Mouse (Mus musculus) limb, embryonic 10.5 days (tissue): ENCODE results near the gene Olfr657. TPM values are rescaled to one million over a fixed set of nuclear protein-coding genes. Genes with fewer than 3 reads are reported as not detected.

Experiments used
- DNase-seq: peaks from one replicate; pipeline ENCODE4 v3.0.0-alpha.2; 2017; ENCODE audit warnings: low spot score
- H3K27ac ChIP-seq: fragments of 300-500 bp; sonication (generic); 2 replicates; pipeline ENCODE4 v1.5.1; 2016; ENCODE audit warnings: mild to moderate bottlenecking
- H3K27me3 ChIP-seq: fragments of 300-500 bp; sonication (generic); 2 replicates; pipeline ENCODE4 v1.6.1; 2016; ENCODE audit warnings: low read depth, mild to moderate bottlenecking; ENCODE audit not compliant: poor library complexity, severe bottlenecking
- H3K36me3 ChIP-seq: fragments of 300-500 bp; sonication (generic); 2 replicates; pipeline ENCODE4 v1.6.1; 2016; ENCODE audit warnings: mild to moderate bottlenecking, moderate library complexity
- H3K4me1 ChIP-seq: fragments of 300-500 bp; sonication (generic); 2 replicates; pipeline ENCODE4 v1.6.1; 2016
- H3K4me3 ChIP-seq: fragments of 300-500 bp; sonication (generic); 2 replicates; pipeline ENCODE4 v1.5.1; 2016; ENCODE audit warnings: mild to moderate bottlenecking, moderate library complexity
- H3K9me3 ChIP-seq: fragments of 300-500 bp; sonication (generic); replicated peaks from 2 replicates; pipeline ENCODE4 v1.6.1; 2016; ENCODE audit warnings: mild to moderate bottlenecking
- WGBS: fragments of 180-500 bp; shearing (Covaris S2); methylation state at CpG from one replicate; pipeline ENCODE4 v1.1.7; 2016; 5-methylcytosine and 5-hydroxymethylcytosine counted together
- polyA plus RNA-seq: library from polyadenylated mRNA; unstranded; fragments of >200 nt; fragmentation: Nextera tagmentation; extraction: Ambion mirVana; gene quantifications from 2 replicates; pipeline ENCODE4 v1.2.1, GENCODE M21; 2016

Olfr657 gene
- not detected in 2 replicates for polyA plus RNA-seq

- Histone ChIP-seq H3K27me3 (no peaks in the 10 kb centered on the region), H3K4me1 (no peaks in the 10 kb centered on the region), H3K9me3 (no peaks in the 10 kb centered on the region), H3K27ac (no peak within 1 kb of the TSS), H3K36me3 (no peaks in the 10 kb centered on the region), H3K4me3 (no peak within 1 kb of the TSS)
- DNase-seq: no peak
Observed at GRCm38 (mm10) chr7:104624494-104624893, at the start of gene Olfr657. TSS of gene Olfr657 (plus strand) at chr7:104624794.

DNA sequence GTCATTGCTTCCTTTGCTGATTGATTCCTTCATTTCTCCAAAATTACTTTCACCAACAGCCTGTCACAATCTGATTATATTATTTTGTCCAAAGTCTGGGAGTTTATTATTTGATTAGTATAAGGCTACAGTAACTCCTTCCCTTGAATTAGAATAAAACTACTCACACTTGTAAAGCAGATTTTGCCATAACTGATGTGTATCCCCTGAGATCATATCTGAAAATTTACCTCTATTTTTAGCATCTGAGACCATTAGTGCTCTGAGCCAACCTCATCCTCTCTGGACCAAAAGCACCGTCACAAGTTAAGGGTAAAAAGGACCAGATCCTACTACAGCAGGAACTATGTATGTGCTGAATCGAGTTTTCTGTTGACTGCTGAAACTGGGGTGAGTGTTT, 47.6 kb upstream of the Olfr657 start, which contains the start of gene Olfr653:
TSS of gene Olfr653 (plus strand) at position 301 of the 400 bp plus-strand sequence.
- Histone ChIP-seq H3K4me1 (no peaks in the 10 kb centered on the region), H3K27ac (no peak within 1 kb of the TSS), H3K9me3 (no peaks in the 10 kb centered on the region), H3K4me3 (no peak within 1 kb of the TSS), H3K36me3 (no peaks in the 10 kb centered on the region), H3K27me3 (no peaks in the 10 kb centered on the region)
- no peak for DNase-seq
- 86% methylated on average over 2 of the region's 2 CpGs for WGBS

GRCm38 (mm10) chr7:104580846-104581245, 43.7 kb upstream of the Olfr657 start:
- H3K4me1 ChIP-seq: no peaks in the 10 kb centered on the region
- H3K4me3 ChIP-seq: no peak overlapping the region
- no peaks in the 10 kb centered on the region for H3K36me3 ChIP-seq
- 92% methylated on average over 4 of the region's 4 CpGs for WGBS
- H3K27ac ChIP-seq: no peak overlapping the region
- no peaks in the 10 kb centered on the region for H3K9me3 ChIP-seq
- no peaks in the 10 kb centered on the region for H3K27me3 ChIP-seq
- DNase-seq: no peak

- Histone ChIP-seq H3K36me3 (no peaks in the 10 kb centered on the region), H3K4me3 (no peak overlapping the region), H3K9me3 (no peaks in the 10 kb centered on the region), H3K27me3 (no peaks in the 10 kb centered on the region), H3K27ac (no peak overlapping the region), H3K4me1 (no peaks in the 10 kb centered on the region)
- 93% methylated on average over 4 of the region's 4 CpGs for WGBS
- DNase-seq: no peak
Observed at GRCm38 (mm10) chr7:104581429-104581828, 43.2 kb upstream of the Olfr657 start.

GRCm38 (mm10) chr7:104586725-104587124, 37.9 kb upstream of the Olfr657 start, which contains the start of gene Olfr654:
TSS of gene Olfr654 (plus strand) at chr7:104587025.
- no peaks in the 10 kb centered on the region for H3K27me3 ChIP-seq
- no peaks in the 10 kb centered on the region for H3K36me3 ChIP-seq
- H3K4me3 ChIP-seq: no peak within 1 kb of the TSS
- H3K9me3 ChIP-seq: no peaks in the 10 kb centered on the region
- no peak within 1 kb of the TSS for H3K27ac ChIP-seq
- DNase-seq: no peak
- no peaks in the 10 kb centered on the region for H3K4me1 ChIP-seq
- 91% methylated on average over 4 of the region's 4 CpGs for WGBS

DNA sequence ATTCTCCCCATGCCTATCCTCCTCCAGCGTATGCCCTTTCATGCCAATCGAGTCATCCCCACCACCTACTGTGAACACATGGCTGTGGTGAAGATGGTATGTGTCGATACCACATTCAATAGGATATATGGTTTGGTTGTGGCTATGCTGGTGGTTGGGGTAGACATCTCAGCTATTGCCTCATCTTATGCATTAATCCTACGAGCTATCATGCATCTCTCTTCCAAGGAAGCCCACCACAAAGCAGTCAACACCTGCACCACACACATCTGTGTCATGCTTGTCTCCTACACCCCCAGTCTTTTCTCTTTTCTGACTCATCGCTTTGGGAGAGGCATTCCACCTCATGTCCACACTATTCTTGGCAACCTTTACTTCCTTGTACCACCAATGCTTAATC, 36.3 kb upstream of the Olfr657 start:
- Histone ChIP-seq H3K4me3 (no peak overlapping the region), H3K9me3 (no peaks in the 10 kb centered on the region), H3K27me3 (no peaks in the 10 kb centered on the region), H3K27ac (no peak overlapping the region), H3K36me3 (no peaks in the 10 kb centered on the region), H3K4me1 (no peaks in the 10 kb centered on the region)
- DNase-seq: no peak
- WGBS: 88% methylated on average over 5 of the region's 5 CpGs

GRCm38 (mm10) chr7:104601679-104602078, 22.9 kb upstream of the Olfr657 start, which contains the start of gene Olfr655:
TSS of gene Olfr655 (minus strand) at chr7:104601779.
- WGBS: 90% methylated on average over 2 of the region's 2 CpGs
- Histone ChIP-seq H3K9me3 (no peaks in the 10 kb centered on the region), H3K27ac (no peak within 1 kb of the TSS), H3K4me3 (no peak within 1 kb of the TSS), H3K36me3 (no peaks in the 10 kb centered on the region), H3K27me3 (no peaks in the 10 kb centered on the region), H3K4me1 (no peaks in the 10 kb centered on the region)
- DNase-seq: no peak

DNA sequence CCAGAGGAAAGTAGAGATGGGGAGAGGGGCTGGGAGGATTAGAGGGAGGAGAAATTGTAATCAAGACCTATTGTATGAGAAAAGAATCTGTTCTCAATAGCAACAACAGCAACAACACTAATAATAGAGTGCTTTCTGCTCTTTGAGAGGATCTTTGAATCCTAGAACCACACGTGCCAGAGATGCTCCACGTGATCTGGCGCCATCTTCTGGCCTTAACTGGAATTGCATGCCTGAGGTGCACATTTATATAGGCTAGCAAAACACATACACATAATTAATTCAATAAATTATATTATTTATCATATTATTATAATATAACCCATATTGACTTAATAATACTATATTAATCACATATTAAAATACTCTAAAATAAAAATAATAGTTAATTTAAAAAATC, 21.4 kb upstream of the Olfr657 start:
- Histone ChIP-seq H3K36me3 (no peaks in the 10 kb centered on the region), H3K27ac (no peak overlapping the region), H3K4me3 (no peak overlapping the region), H3K9me3 (no peaks in the 10 kb centered on the region), H3K27me3 (no peaks in the 10 kb centered on the region), H3K4me1 (no peaks in the 10 kb centered on the region)
- peak; percentile 55 for DNase-seq
- WGBS: 5% methylated on average over 3 of the region's 3 CpGs

GRCm38 (mm10) chr7:104604727-104605126, 19.9 kb upstream of the Olfr657 start:
- Histone ChIP-seq H3K36me3 (no peaks in the 10 kb centered on the region), H3K27ac (no peak overlapping the region), H3K4me3 (no peak overlapping the region), H3K9me3 (no peaks in the 10 kb centered on the region), H3K4me1 (no peaks in the 10 kb centered on the region), H3K27me3 (no peaks in the 10 kb centered on the region)
- DNase-seq: no peak

GRCm38 (mm10) chr7:104613655-104614054, 10.9 kb upstream of the Olfr657 start, which contains the start of gene Olfr656:
TSS of gene Olfr656 (plus strand) at chr7:104613955.
- H3K4me1 ChIP-seq: no peaks in the 10 kb centered on the region
- no peaks in the 10 kb centered on the region for H3K9me3 ChIP-seq
- no peak for DNase-seq
- H3K27me3 ChIP-seq: no peaks in the 10 kb centered on the region
- H3K27ac ChIP-seq: no peak within 1 kb of the TSS
- no peak within 1 kb of the TSS for H3K4me3 ChIP-seq
- no peaks in the 10 kb centered on the region for H3K36me3 ChIP-seq
- 85% methylated on average over 4 of the region's 4 CpGs for WGBS

DNA sequence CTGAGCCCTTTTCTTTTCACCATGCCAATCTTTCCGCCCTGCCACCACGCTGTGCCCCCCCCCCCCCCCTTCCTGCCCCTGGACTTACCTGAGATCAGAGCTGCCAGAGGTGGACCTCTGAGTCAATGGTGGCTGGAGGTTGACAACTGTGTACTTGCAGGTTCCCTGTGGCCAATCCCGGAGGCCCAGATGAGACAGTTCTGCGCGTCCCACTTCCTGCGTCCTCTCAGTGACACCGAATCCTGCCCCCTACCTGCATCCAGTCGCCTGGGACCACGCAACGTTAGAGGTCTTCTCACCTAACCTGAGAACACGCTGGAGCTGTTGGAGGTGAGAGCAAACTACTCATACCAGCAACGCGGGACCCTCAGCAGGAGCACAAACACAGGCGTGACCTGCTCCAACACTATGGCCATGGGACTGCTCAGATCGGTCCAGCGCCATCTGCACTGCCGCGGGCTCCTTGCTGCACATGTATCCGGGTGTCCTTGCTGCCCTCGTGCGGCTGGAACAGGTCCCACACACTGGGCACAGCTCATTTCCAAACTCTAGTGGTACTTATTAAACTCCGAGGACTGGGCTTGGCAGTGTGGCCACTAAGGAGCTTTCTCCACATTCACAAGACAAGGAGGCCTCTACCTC, 22.4 kb downstream of the Olfr657 start, which contains the start of gene Olfr658:
TSS of gene Olfr658 (minus strand) at position 465 of the 642 bp plus-strand sequence.
- Histone ChIP-seq H3K4me3 (peak within 1 kb of the TSS; percentile 39), H3K4me1 (no peaks in the 10 kb centered on the region)
- DNase-seq: peak; percentile 68

GRCm38 (mm10) chr7:104666453-104666852, 41.9 kb downstream of the Olfr657 start, which contains the start of gene Olfr659:
TSS of gene Olfr659 (plus strand) at chr7:104666753.
- Histone ChIP-seq H3K4me3 (no peak within 1 kb of the TSS), H3K27me3 (no peaks in the 10 kb centered on the region), H3K27ac (no peak within 1 kb of the TSS), H3K4me1 (no peaks in the 10 kb centered on the region), H3K36me3 (no peaks in the 10 kb centered on the region), H3K9me3 (no peaks in the 10 kb centered on the region)
- no peak for DNase-seq
- WGBS: 95% methylated on average over 3 of the region's 3 CpGs

More for the DNA sequence above, 22.4 kb downstream of the Olfr657 start, which contains the start of gene Olfr658:
- H3K27me3 ChIP-seq: no peaks in the 10 kb centered on the region
- WGBS: 32% methylated on average over 20 of the region's 22 CpGs
- H3K9me3 ChIP-seq: no peaks in the 10 kb centered on the region
- H3K36me3 ChIP-seq: no peaks in the 10 kb centered on the region
- H3K27ac ChIP-seq: no peak within 1 kb of the TSS

DNA sequence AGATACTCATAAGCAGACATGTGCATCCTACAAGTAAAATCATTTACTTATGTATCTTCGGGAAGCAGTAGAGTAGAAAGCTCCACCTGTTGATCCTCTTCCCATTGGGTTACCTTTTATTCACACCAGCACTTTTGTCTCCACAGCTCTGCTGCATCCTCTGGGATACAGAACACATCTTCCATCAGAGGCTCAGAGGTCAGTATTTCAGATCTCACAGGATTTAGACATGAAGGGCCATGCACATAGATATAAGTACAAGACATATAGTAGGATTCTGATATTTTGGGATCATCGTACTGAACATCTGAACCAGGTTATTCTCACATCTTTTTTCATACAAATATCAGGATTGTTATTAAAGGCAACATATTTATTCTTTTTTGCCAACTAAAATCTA, 61.6 kb downstream of the Olfr657 start, which contains the start of gene Olfr661:
TSS of gene Olfr661 (plus strand) at position 301 of the 400 bp plus-strand sequence.
- Histone ChIP-seq H3K27me3 (no peaks in the 10 kb centered on the region), H3K4me1 (no peaks in the 10 kb centered on the region), H3K36me3 (no peaks in the 10 kb centered on the region), H3K4me3 (no peak within 1 kb of the TSS), H3K9me3 (no peaks in the 10 kb centered on the region), H3K27ac (no peak within 1 kb of the TSS)
- DNase-seq: no peak
- WGBS: 96% methylated on average over 2 of the region's 2 CpGs
